Mouse (Mus musculus) midbrain, postnatal 0 days (tissue): Measurements from ENCODE around the gene Ptpn3. TPM values are rescaled to one million over a fixed set of nuclear protein-coding genes. Genes with fewer than 3 reads are reported as not detected.

Experiments used
- ATAC-seq: fragments of 200-750 bp; cut with Nextera tagmentation; 2 replicates; pipeline ENCODE4 v1.8.0; 2017; ENCODE audit warnings: moderate number of reproducible peaks, mild to moderate bottlenecking, moderate TSS enrichment, moderate library complexity; ENCODE audit not compliant: low FRiP score
- DNase-seq: peaks from one replicate; pipeline ENCODE4 v3.0.0-alpha.2; 2015; ENCODE audit warnings: low spot score
- H3K27ac ChIP-seq: fragments of 300-500 bp; sonication (generic); 2 replicates; pipeline ENCODE4 v1.5.1; 2014; ENCODE audit warnings: low read depth, mild to moderate bottlenecking, low read length, mixed read lengths
- H3K27me3 ChIP-seq: fragments of 300-500 bp; sonication (generic); 2 replicates; pipeline ENCODE4 v1.6.1; 2014; ENCODE audit warnings: low read length, control low read depth, mixed read lengths; ENCODE audit not compliant: insufficient read depth
- H3K36me3 ChIP-seq: fragments of 300-500 bp; sonication (generic); 2 replicates; pipeline ENCODE4 v1.6.1; 2014; ENCODE audit warnings: low read length, control low read depth, mixed read lengths; ENCODE audit not compliant: insufficient read depth
- H3K4me1 ChIP-seq: fragments of 300-500 bp; sonication (generic); 2 replicates; pipeline ENCODE4 v1.6.1; 2014; ENCODE audit warnings: mild to moderate bottlenecking, control low read depth, antibody characterized with exemption, low read length, mixed read lengths; ENCODE audit not compliant: insufficient read depth
- H3K4me2 ChIP-seq: fragments of 300-500 bp; sonication (generic); 2 replicates; pipeline ENCODE4 v1.6.1; 2014; ENCODE audit warnings: low read depth, mild to moderate bottlenecking, low read length, mixed read lengths; ENCODE audit not compliant: poor library complexity, severe bottlenecking
- H3K4me3 ChIP-seq: fragments of 300-500 bp; sonication (generic); 2 replicates; pipeline ENCODE4 v1.5.1; 2014; ENCODE audit warnings: low read depth, mild to moderate bottlenecking, low read length, moderate library complexity
- H3K9ac ChIP-seq: fragments of 300-500 bp; sonication (generic); replicated peaks from 2 replicates; pipeline ENCODE4 v1.6.1; 2014; ENCODE audit warnings: mild to moderate bottlenecking, low read length, moderate library complexity, mixed read lengths; ENCODE audit not compliant: poor library complexity, severe bottlenecking
- H3K9me3 ChIP-seq: fragments of 300-500 bp; sonication (generic); 2 replicates; pipeline ENCODE4 v1.6.1; 2016; ENCODE audit warnings: low read length, control low read depth
- CTCF ChIP-seq: IDR thresholded peaks from 2 replicates; pipeline ENCODE4 v1.5.1; 2016; ENCODE audit warnings: antibody characterized with exemption, mild to moderate bottlenecking
- WGBS: fragments of 180-500 bp; shearing (Covaris S2); extraction: QIAGEN DNeasy Blood & Tissue Kit; methylation state at CpG from one replicate; pipeline ENCODE4 v1.1.7; 2014; 5-methylcytosine and 5-hydroxymethylcytosine counted together
- polyA plus RNA-seq: library from polyadenylated mRNA; unstranded; fragments of >200 nt; fragmentation: Nextera tagmentation; extraction: Ambion mirVana; gene quantifications from 2 replicates; pipeline ENCODE4 v1.2.1, GENCODE M21; 2015
- total RNA-seq: library from RNA; depleted of rRNA; stranded (reverse); fragments of >200 nt; gene quantifications from 2 replicates; pipeline ENCODE4 v1.2.3, GENCODE M21; 2014

Gene Ptpn3
- total and polyA plus RNA-seq, 2 experiments from 2014 or later: 1.9 to 6.2 TPM

GRCm38 (mm10) chr4:57282179-57282578, 19.5 kb downstream of the Ptpn3 start:
- 83% methylated on average over 5 of the region's 5 CpGs for WGBS
- no peak overlapping the region for H3K4me3 ChIP-seq
- H3K36me3 ChIP-seq: no peaks in the 10 kb centered on the region
- no peak for ATAC-seq
- H3K4me1 ChIP-seq: no peaks in the 10 kb centered on the region
- H3K27ac ChIP-seq: no peak overlapping the region
- no peaks in the 10 kb centered on the region for H3K9me3 ChIP-seq
- TF ChIP-seq CTCF: no peak
- DNase-seq: no peak
- no peak overlapping the region for H3K4me2 ChIP-seq
- no peak overlapping the region for H3K9ac ChIP-seq
- no peaks in the 10 kb centered on the region for H3K27me3 ChIP-seq

DNA sequence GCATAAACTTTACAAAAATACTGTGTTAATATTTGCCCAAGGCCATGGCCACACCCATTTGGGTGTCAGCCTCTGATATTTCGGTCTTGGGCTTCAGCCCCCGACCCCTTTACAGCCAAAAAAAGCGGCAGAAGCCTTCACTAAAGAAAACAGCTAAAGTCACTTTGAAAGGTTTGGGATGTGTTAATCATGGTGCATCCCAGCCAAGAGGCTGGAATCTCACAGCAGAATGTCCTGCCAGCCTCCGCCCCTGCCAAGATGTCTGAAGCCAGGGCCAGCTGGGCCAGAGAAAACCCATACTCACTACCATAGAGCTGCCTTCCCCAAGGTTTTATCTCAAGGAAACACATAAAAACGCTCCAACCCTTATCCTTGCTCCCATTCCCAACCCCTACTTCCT, 20.7 kb downstream of the Ptpn3 start:
- H3K9me3 ChIP-seq: no peaks in the 10 kb centered on the region
- H3K4me2 ChIP-seq: no peak overlapping the region
- H3K9ac ChIP-seq: no peak overlapping the region
- no peak for ATAC-seq
- no peak for DNase-seq
- no peaks in the 10 kb centered on the region for H3K27me3 ChIP-seq
- TF ChIP-seq CTCF: no peak
- no peak overlapping the region for H3K27ac ChIP-seq
- WGBS: 89% methylated on average over 5 of the region's 5 CpGs
- H3K4me3 ChIP-seq: no peak overlapping the region
- no peaks in the 10 kb centered on the region for H3K36me3 ChIP-seq
- H3K4me1 ChIP-seq: no peaks in the 10 kb centered on the region

DNA sequence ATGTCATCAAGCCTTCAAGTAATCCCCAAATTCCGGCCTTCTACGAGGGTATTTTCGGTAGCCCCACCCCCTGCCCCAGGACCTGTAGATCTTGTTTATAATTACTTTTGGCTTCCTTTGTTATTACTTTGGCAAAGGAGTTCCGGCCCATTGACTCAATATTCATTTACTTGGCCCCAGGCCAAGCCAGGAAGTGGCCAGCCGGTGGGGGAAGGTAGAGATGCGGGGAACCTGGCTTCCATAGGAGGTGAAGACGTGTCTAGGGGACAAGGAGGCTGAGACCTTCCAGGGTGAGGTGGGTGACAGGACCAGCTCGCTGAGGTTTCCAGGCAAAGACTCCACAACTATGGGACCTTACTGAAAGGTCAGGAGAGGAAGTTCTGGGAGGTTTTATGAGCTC, 22.4 kb downstream of the Ptpn3 start:
- no peaks in the 10 kb centered on the region for H3K36me3 ChIP-seq
- H3K27me3 ChIP-seq: no peaks in the 10 kb centered on the region
- H3K4me2 ChIP-seq: no peak overlapping the region
- ATAC-seq (no peak), DNase-seq (no peak)
- H3K4me3 ChIP-seq: no peak overlapping the region
- no peak overlapping the region for H3K9ac ChIP-seq
- H3K9me3 ChIP-seq: no peaks in the 10 kb centered on the region
- H3K27ac ChIP-seq: no peak overlapping the region
- H3K4me1 ChIP-seq: no peaks in the 10 kb centered on the region
- WGBS: 44% methylated on average over 8 of the region's 8 CpGs
- no peak for TF ChIP-seq CTCF

DNA sequence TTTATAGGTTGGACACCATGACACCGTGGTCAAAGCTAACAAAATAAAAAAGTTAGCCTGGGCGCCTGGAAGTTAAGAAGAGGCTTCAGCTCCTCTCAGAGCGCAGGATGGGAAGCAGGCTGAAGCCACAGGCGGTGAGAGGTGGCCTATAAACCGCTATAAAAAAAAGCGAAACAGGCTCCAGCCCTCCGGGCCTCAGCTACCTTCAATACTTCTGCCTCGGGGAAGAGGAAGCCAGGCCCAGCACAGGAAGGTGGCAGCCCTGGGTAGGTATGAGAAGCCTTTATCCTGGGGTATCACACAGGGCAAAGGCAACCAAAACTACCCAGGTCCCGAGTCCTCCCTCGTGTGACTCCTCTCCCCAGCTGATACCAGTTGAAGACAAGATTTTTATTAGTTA, 22.8 kb downstream of the Ptpn3 start:
- TF ChIP-seq CTCF: no peak
- H3K27ac ChIP-seq: no peak overlapping the region
- H3K9ac ChIP-seq: no peak overlapping the region
- H3K4me1 ChIP-seq: no peaks in the 10 kb centered on the region
- H3K4me3 ChIP-seq: no peak overlapping the region
- H3K4me2 ChIP-seq: no peak overlapping the region
- DNase-seq (no peak), ATAC-seq (no peak)
- H3K36me3 ChIP-seq: no peaks in the 10 kb centered on the region
- H3K27me3 ChIP-seq: no peaks in the 10 kb centered on the region
- 63% methylated on average over 10 of the region's 10 CpGs for WGBS
- no peaks in the 10 kb centered on the region for H3K9me3 ChIP-seq

DNA sequence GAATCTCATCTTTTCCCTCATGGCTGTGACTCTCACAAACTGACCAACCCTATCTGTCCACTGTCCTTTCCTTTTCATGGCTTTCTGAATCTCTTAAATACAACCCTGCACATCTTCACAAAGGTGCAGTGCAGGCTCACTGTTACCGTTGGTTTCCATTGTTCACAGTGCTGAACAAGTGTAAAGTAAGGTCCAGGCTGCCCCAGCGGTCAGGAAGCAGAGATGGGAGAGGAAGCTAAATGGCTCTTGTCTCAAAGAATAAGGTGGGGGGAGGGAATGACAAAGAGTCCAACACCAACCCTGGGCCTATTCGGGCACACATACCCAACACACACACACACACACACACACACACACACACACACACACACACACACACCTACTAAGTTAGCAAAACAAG, 24.0 kb downstream of the Ptpn3 start:
- Histone ChIP-seq H3K9me3 (no peaks in the 10 kb centered on the region), H3K4me2 (no peak overlapping the region), H3K4me3 (no peak overlapping the region), H3K27ac (no peak overlapping the region), H3K36me3 (no peaks in the 10 kb centered on the region), H3K9ac (no peak overlapping the region), H3K4me1 (no peaks in the 10 kb centered on the region), H3K27me3 (no peaks in the 10 kb centered on the region)
- ATAC-seq (no peak), DNase-seq (no peak)
- WGBS: 72% methylated on average over 3 of the region's 3 CpGs
- TF ChIP-seq CTCF: no peak

GRCm38 (mm10) chr4:57275116-57275743, 26.4 kb downstream of the Ptpn3 start:
- H3K4me3 ChIP-seq: no peak overlapping the region
- DNase-seq: peak; percentile 89
- TF ChIP-seq CTCF: peak; percentile 97
- no peak overlapping the region for H3K4me2 ChIP-seq
- H3K9me3 ChIP-seq: no peaks in the 10 kb centered on the region
- no peaks in the 10 kb centered on the region for H3K36me3 ChIP-seq
- H3K27me3 ChIP-seq: no peaks in the 10 kb centered on the region
- ATAC-seq: peak; percentile 83
- H3K9ac ChIP-seq: no peak overlapping the region
- no peak overlapping the region for H3K27ac ChIP-seq
- H3K4me1 ChIP-seq: no peaks in the 10 kb centered on the region
- 12% methylated on average over 8 of the region's 8 CpGs for WGBS
